Mouse (Mus musculus): ENCODE measurements around the gene Tmem145. TPM values are rescaled to one million over a fixed set of nuclear protein-coding genes. Genes with fewer than 3 reads are reported as not detected.
A peak's percentile ranks its signal among the peaks of the same experiment; 100 is the strongest.

Tmem145 gene
- polyA plus RNA-seq, 1 experiment from 2014 or later, result 0.23 TPM

DNA sequence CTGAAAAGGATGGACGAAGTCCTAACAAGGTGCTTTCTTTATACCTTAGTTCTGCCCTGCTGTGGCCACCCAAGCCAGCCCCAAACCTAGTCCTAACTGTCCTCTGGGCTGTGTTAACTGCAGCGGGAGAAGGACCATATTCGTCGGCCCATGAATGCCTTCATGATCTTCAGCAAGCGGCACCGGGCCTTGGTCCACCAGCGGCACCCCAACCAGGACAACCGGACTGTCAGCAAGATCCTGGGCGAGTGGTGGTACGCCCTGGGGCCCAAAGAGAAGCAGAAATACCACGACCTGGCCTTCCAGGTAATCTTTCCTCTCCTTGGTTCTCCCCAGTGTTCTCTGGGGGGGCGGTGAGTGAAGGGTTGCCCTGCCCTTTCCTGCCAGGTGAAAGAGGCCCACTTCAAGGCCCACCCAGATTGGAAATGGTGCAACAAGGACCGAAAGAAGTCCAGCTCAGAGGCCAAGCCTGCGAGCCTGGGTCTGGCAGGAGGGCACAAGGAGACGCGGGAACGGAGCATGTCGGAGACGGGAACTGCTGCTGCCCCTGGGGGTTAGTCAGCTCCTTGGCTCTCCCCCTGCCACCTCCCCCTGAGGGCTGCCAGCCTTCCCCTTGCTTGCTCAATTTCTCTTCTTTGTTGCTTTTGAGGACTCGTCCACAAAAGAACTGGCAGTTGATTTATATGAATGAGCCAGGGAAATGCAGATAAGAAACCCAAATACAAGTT, 20.2 kb upstream of the Tmem145 start:
- Histone ChIP-seq H3K27ac (ENCODE audit: poor library complexity, severe bottlenecking) (no peak overlapping the region), H3K4me2 (no peak overlapping the region), H3K36me3 (peaks cover 60% of the 10 kb centered on the region), H3K4me3 (no peak overlapping the region), H3K9me3 (replicated peaks) (peaks cover 3% of the 10 kb centered on the region; the same call in 1 of the 2 replicates), H3K9ac (no peak overlapping the region), H3K4me1 (replicated peaks) (peaks cover 35% of the 10 kb centered on the region), H3K27me3 (replicated peaks) (no peaks in the 10 kb centered on the region)
- 91% methylated on average over 20 of the region's 20 CpGs for WGBS
- no peak for ATAC-seq (ENCODE audit: insufficient number of reproducible peaks, low FRiP score)

DNA sequence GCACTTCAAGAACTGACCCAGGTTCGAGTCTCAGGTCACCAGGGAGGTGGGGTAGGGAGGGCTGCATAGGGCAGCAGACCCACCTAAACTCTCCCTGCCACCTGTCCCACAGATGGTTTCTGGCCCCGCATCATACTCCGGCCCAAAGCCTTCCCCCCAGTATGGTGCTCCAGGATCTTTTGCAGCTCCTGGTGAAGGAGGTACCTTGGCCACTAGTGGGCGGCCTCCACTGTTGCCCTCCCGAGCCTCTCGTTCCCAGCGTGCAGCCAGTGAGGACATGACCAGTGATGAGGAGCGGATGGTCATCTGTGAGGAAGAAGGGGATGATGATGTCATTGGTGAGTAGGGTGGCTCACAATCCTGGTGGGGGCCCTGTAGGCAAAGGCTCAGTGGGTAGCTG, 18.9 kb upstream of the Tmem145 start:
- Histone ChIP-seq H3K9me3 (replicated peaks) (peaks cover 3% of the 10 kb centered on the region; the same call in 1 of the 2 replicates), H3K4me2 (no peak overlapping the region)

DNA sequence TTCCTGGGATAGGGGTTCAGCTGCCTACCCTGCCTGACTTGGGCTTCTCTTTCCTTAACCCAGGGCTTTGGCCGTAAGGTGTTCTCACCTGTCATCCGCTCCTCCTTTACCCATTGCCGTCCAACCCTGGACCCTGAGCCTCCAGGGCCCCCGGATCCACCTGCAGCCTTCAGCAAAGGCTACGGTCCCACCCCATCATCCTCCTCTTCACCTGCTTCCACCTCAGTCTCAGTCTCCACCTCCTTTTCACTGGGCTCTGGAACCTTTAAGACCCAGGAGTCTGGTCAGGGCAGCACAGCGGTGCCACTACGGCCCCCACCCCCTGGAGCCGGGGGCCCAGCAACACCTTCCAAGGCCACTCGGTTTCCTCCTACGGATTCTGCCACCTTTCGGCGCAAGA, 17.9 kb upstream of the Tmem145 start:
- H3K4me1 ChIP-seq (replicated peaks), result peaks cover 37% of the 10 kb centered on the region
- no peaks in the 10 kb centered on the region for H3K27me3 ChIP-seq (replicated peaks)
- no peak overlapping the region for H3K4me3 ChIP-seq
- no peak overlapping the region for H3K9ac ChIP-seq
- H3K4me2 ChIP-seq, result no peak overlapping the region
- peaks cover 84% of the 10 kb centered on the region for H3K36me3 ChIP-seq
- no peak overlapping the region for H3K27ac ChIP-seq (ENCODE audit: poor library complexity, severe bottlenecking)
- 94% methylated on average over 12 of the region's 12 CpGs for WGBS
- peaks cover 3% of the 10 kb centered on the region; the same call in 1 of the 2 replicates for H3K9me3 ChIP-seq (replicated peaks)
- ATAC-seq (ENCODE audit: insufficient number of reproducible peaks, low FRiP score), result no peak

More for the DNA sequence above, 18.9 kb upstream of the Tmem145 start:
- H3K36me3 ChIP-seq, result peaks cover 74% of the 10 kb centered on the region
- no peaks in the 10 kb centered on the region for H3K27me3 ChIP-seq (replicated peaks)
- no peak for ATAC-seq (ENCODE audit: insufficient number of reproducible peaks, low FRiP score)
- H3K4me3 ChIP-seq, result no peak overlapping the region
- WGBS, result 85% methylated on average over 8 of the region's 8 CpGs
- no peak overlapping the region for H3K9ac ChIP-seq
- no peak overlapping the region for H3K27ac ChIP-seq (ENCODE audit: poor library complexity, severe bottlenecking)
- peaks cover 32% of the 10 kb centered on the region for H3K4me1 ChIP-seq (replicated peaks)

DNA sequence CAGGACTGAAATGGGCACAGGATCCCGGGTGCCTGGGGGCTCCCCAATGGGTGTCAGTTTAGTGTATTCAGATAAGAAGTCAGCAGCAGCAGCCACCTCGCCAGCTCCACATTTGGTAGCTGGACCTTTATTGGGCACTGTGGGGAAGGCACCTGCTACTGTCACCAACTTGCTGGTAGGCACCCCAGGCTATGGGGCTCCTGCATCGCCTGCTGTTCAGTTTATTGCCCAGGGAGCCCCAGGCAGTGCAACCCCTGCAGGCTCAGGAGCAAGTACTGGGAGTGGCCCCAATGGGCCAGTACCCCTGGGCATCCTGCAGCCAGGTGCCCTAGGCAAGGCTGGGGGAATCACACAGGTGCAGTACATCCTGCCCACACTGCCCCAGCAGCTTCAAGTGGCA, 17.2 kb upstream of the Tmem145 start:
- no peak overlapping the region for H3K4me3 ChIP-seq
- H3K36me3 ChIP-seq, result peaks cover 91% of the 10 kb centered on the region
- no peak overlapping the region for H3K4me2 ChIP-seq
- ATAC-seq (ENCODE audit: insufficient number of reproducible peaks, low FRiP score), result no peak
- peaks cover 3% of the 10 kb centered on the region; the same call in 1 of the 2 replicates for H3K9me3 ChIP-seq (replicated peaks)
- no peak overlapping the region for H3K9ac ChIP-seq
- H3K4me1 ChIP-seq (replicated peaks), result peaks cover 37% of the 10 kb centered on the region
- H3K27ac ChIP-seq (ENCODE audit: poor library complexity, severe bottlenecking), result no peak overlapping the region
- 88% methylated on average over 3 of the region's 3 CpGs for WGBS
- no peaks in the 10 kb centered on the region for H3K27me3 ChIP-seq (replicated peaks)

DNA sequence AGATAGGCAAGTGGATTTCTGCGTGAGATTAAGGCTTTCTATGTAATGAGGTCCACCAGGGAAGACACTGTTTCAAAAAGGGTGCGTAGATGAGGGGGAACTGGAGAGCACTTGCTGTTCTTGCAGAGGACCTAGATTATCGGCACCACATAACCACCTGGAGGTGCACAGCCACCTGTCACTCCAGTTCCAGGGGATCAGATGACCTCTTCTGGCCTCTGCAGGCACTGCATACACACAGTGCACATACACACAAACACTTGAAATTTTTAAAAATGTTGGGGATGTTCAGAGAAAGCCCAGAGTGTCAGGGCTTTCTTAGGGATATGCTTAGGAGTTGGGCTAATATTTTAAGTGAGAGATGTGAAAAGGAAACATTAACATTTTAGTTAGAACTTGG, 16.0 kb upstream of the Tmem145 start:
- no peak overlapping the region for H3K4me2 ChIP-seq
- no peak overlapping the region for H3K4me3 ChIP-seq
- H3K36me3 ChIP-seq, result peaks cover 100% of the 10 kb centered on the region
- peaks cover 3% of the 10 kb centered on the region; the same call in 1 of the 2 replicates for H3K9me3 ChIP-seq (replicated peaks)
- H3K9ac ChIP-seq, result no peak overlapping the region
- H3K27me3 ChIP-seq (replicated peaks), result no peaks in the 10 kb centered on the region
- no peak for ATAC-seq (ENCODE audit: insufficient number of reproducible peaks, low FRiP score)
- H3K4me1 ChIP-seq (replicated peaks), result peaks cover 29% of the 10 kb centered on the region
- no peak overlapping the region for H3K27ac ChIP-seq (ENCODE audit: poor library complexity, severe bottlenecking)
- 96% methylated on average over 3 of the region's 3 CpGs for WGBS

DNA sequence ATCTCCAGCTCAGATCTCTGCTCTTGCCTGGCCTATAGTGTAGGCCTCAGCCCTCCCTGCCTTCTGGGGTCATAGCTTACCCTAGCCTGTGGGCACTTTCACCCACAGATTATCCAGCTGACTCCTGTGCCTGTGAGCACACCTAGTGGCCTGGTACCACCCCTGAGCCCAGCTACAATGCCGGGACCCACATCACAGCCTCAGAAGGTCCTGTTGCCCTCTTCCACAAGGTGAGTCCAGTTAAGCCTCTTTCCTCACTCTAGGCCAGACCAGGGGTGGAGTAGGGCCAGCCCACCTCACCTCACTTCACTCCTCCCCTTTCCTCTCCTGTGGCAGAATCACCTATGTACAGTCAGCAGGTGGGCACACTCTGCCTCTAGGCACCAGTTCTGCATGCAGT, 15.4 kb upstream of the Tmem145 start:
- Histone ChIP-seq H3K9me3 (replicated peaks) (peaks cover 3% of the 10 kb centered on the region; the same call in 1 of the 2 replicates), H3K27me3 (replicated peaks) (no peaks in the 10 kb centered on the region), H3K4me2 (no peak overlapping the region), H3K4me3 (no peak overlapping the region), H3K36me3 (peaks cover 100% of the 10 kb centered on the region), H3K4me1 (replicated peaks) (peaks cover 27% of the 10 kb centered on the region), H3K27ac (ENCODE audit: poor library complexity, severe bottlenecking) (0 out of 2 replicates have a peak overlapping the region, but pooled peaks have one; percentile 8), H3K9ac (no peak overlapping the region)
- ATAC-seq (ENCODE audit: insufficient number of reproducible peaks, low FRiP score), result no peak
- WGBS, result 96% methylated on average over 1 of the region's 1 CpGs

DNA sequence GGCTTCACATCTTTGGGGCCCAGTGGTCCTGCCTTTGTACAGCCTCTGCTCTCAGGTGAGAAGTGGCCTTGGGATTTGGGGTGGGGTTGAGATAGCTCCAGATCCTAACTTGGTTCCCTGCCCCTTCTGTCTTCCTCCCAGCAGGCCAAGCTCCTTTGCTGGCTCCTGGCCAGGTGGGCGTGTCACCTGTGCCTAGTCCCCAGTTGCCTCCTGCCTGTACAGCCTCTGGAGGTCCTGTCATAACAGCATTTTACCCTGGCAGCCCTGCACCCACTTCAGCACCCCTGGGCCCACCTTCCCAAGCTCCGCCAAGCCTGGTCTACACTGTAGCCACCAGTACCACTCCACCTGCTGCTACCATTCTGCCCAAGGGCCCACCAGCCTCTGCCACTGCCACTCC, 15.0 kb upstream of the Tmem145 start:
- Histone ChIP-seq H3K4me2 (no peak overlapping the region), H3K4me1 (replicated peaks) (peaks cover 27% of the 10 kb centered on the region), H3K9me3 (replicated peaks) (peaks cover 3% of the 10 kb centered on the region; the same call in 1 of the 2 replicates), H3K27ac (ENCODE audit: poor library complexity, severe bottlenecking) (0 out of 2 replicates have a peak overlapping the region, but pooled peaks have one; percentile 8), H3K4me3 (no peak overlapping the region), H3K27me3 (replicated peaks) (no peaks in the 10 kb centered on the region), H3K36me3 (peaks cover 100% of the 10 kb centered on the region), H3K9ac (no peak overlapping the region)
- 89% methylated on average over 2 of the region's 2 CpGs for WGBS
- ATAC-seq (ENCODE audit: insufficient number of reproducible peaks, low FRiP score), result 0 out of 2 replicates have a peak, but pooled peaks have one; percentile 7

DNA sequence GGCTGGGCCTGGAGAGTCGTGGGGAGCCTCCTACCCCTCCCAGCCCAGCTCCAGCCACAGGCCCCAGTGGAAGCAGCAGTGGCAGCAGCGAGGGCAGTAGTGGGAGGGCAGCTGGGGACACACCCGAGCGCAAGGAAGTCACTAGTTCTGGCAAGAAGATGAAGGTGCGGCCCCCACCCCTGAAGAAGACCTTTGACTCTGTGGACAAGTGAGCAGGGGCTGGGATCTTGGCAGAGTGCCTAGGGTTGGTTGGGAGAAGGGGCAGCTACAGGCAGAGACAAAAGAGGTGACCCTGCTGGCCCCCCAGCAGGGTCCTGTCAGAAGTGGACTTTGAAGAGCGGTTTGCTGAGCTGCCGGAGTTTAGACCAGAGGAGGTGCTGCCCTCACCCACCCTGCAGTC, 13.8 kb upstream of the Tmem145 start:
- H3K27me3 ChIP-seq (replicated peaks), result no peaks in the 10 kb centered on the region
- H3K4me2 ChIP-seq, result no peak overlapping the region
- peaks cover 91% of the 10 kb centered on the region for H3K36me3 ChIP-seq
- peaks cover 39% of the 10 kb centered on the region for H3K4me1 ChIP-seq (replicated peaks)
- peaks cover 3% of the 10 kb centered on the region; the same call in 1 of the 2 replicates for H3K9me3 ChIP-seq (replicated peaks)
- H3K27ac ChIP-seq (ENCODE audit: poor library complexity, severe bottlenecking), result 0 out of 2 replicates have a peak overlapping the region, but pooled peaks have one; percentile 22
- H3K9ac ChIP-seq, result no peak overlapping the region
- 70% methylated on average over 7 of the region's 7 CpGs for WGBS
- no peak overlapping the region for H3K4me3 ChIP-seq
- no peak for ATAC-seq (ENCODE audit: insufficient number of reproducible peaks, low FRiP score)

DNA sequence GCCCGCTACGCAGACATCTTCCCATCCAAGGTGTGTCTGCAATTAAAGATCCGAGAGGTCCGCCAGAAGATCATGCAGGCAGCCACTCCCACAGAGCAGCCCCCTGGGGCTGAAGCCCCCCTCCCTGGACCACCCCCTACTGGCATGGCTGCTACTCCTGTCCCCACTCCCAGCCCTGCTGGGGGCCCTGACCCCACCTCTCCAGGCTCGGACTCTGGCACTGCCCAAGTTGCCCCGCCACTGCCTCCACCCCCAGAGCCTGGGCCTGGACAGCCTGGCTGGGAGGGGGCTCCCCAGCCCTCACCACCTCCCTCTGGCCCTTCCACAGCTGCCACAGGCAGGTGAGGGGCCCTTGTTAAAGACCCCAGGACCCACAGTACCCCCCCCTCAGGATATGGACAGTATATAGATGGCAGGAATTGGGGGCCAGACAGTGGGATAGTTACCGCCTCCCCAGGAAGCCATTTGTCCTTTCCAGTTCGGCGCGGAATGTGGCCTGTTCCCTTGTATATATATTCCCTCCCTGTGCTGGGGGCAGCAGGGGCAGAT, 12.6 kb upstream of the Tmem145 start:
- H3K4me1 ChIP-seq (replicated peaks), result peaks cover 43% of the 10 kb centered on the region
- no peak overlapping the region for H3K4me3 ChIP-seq
- peak overlapping the region; percentile 24 for H3K27ac ChIP-seq (ENCODE audit: poor library complexity, severe bottlenecking)
- no peak overlapping the region for H3K4me2 ChIP-seq
- WGBS, result 65% methylated on average over 10 of the region's 10 CpGs
- peaks cover 79% of the 10 kb centered on the region for H3K36me3 ChIP-seq
- no peaks in the 10 kb centered on the region for H3K27me3 ChIP-seq (replicated peaks)
- 0 out of 2 replicates have a peak overlapping the region, but pooled peaks have one; percentile 41 for H3K9ac ChIP-seq
- no peak for ATAC-seq (ENCODE audit: insufficient number of reproducible peaks, low FRiP score)
- peaks cover 3% of the 10 kb centered on the region; the same call in 1 of the 2 replicates for H3K9me3 ChIP-seq (replicated peaks)

DNA sequence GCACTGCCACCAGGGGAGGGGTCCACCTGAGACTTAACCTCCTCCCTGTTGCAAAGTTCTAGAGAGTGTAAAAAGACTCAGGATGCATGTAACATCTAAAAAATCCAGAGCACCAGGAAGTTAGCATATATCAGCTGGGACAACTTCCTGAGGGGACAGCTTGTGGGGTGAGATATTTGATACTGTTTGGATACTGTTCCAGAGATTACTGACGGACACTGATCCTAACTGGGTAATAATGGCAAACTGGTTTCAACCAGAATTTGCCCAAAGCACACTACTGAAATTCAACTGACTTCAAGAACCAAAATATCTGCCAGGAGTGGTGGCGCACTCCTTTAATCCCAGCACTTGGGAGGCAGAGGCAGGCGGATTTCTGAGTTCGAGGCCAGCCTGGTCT, 11.4 kb upstream of the Tmem145 start:
- peaks cover 47% of the 10 kb centered on the region for H3K4me1 ChIP-seq (replicated peaks)
- no peak overlapping the region for H3K4me2 ChIP-seq
- H3K4me3 ChIP-seq, result no peak overlapping the region
- H3K27ac ChIP-seq (ENCODE audit: poor library complexity, severe bottlenecking), result peak overlapping the region; percentile 36; the same call in 1 of the 2 replicates
- WGBS, result 85% methylated on average over 4 of the region's 4 CpGs
- no peak overlapping the region for H3K9ac ChIP-seq
- peaks cover 67% of the 10 kb centered on the region for H3K36me3 ChIP-seq
- H3K9me3 ChIP-seq (replicated peaks), result peaks cover 3% of the 10 kb centered on the region; the same call in 1 of the 2 replicates
- no peak for ATAC-seq (ENCODE audit: insufficient number of reproducible peaks, low FRiP score)
- no peaks in the 10 kb centered on the region for H3K27me3 ChIP-seq (replicated peaks)

DNA sequence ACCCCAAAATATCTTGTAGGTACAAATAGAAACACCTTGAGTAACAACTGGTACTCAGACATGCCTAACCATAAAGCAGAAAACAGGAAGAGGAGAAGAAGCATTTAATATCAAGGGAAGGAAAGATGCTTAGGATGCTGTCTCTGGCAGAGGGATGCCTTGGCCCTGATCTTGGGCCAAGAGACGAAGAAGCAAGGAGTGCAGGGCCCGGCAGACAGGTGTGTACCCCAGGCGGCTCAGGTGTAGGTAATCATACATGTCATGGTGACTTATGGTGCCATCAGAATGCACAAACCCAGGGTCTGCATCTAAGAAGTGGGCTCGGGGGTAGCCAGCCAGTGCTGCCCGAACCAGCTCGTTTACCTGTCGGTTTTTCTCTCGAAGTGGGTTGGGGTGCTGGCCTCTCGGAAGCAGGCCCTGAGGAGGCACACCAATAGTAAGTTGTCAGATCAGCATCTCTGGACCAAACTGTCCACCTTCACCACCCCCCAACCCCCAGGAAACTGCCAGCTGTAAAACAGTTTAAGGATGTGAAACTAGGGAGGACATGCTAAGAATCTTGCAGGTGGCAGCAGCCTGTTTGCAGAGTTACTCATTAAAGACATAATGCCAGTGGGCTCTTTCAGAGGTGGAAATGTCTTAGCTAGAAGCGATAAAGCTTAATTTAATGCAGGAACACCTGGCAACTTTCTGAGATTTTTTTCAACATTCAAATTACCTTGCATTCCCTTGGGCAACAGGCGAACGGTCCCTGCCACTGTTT, 10.8 kb upstream of the Tmem145 start:
- WGBS, result 91% methylated on average over 12 of the region's 12 CpGs
- no peak overlapping the region for H3K4me2 ChIP-seq
- peaks cover 47% of the 10 kb centered on the region for H3K4me1 ChIP-seq (replicated peaks)
- no peaks in the 10 kb centered on the region for H3K27me3 ChIP-seq (replicated peaks)
- H3K4me3 ChIP-seq, result no peak overlapping the region
- no peak overlapping the region for H3K9ac ChIP-seq
- no peak for ATAC-seq (ENCODE audit: insufficient number of reproducible peaks, low FRiP score)
- H3K36me3 ChIP-seq, result peaks cover 60% of the 10 kb centered on the region
- no peak overlapping the region for H3K27ac ChIP-seq (ENCODE audit: poor library complexity, severe bottlenecking)
- no peaks in the 10 kb centered on the region for H3K9me3 ChIP-seq (replicated peaks)
